Mouse (Mus musculus) heart, embryonic 14.5 days (tissue): ENCODE results near the gene Evi2a. TPM values are rescaled to one million over a fixed set of nuclear protein-coding genes. Genes with fewer than 3 reads are reported as not detected.

Source experiments
- ATAC-seq: fragments of 200-750 bp; cut with Nextera tagmentation; 2 replicates; pipeline ENCODE4 v1.8.0; 2017; ENCODE audit warnings: low read depth, moderate TSS enrichment; ENCODE audit not compliant: insufficient number of reproducible peaks, insufficient read depth, low FRiP score
- H3K27ac ChIP-seq, 2 experiments: fragments of 200-500 bp in 1 of 2; fragments of 300-500 bp in 1 of 2; sonication (generic) in 1 of 2; replicated peaks in 1 of 2; 2 replicates each; pipeline ENCODE4 v1.5.1; 2012 to 2014; ENCODE audit warnings: low read depth in 2 of 2, low read length in 2 of 2, control low read depth in 1 of 2, mild to moderate bottlenecking in 1 of 2, mixed read lengths in 1 of 2; ENCODE audit not compliant: control insufficient read depth in 1 of 2, insufficient read depth in 1 of 2
- H3K27me3 ChIP-seq: fragments of 300-500 bp; sonication (generic); 2 replicates; pipeline ENCODE4 v1.6.1; 2014; ENCODE audit warnings: mild to moderate bottlenecking, low read length, control low read depth; ENCODE audit not compliant: control insufficient read depth, insufficient read depth
- H3K36me3 ChIP-seq: fragments of 300-500 bp; sonication (generic); 2 replicates; pipeline ENCODE4 v1.6.1; 2014; ENCODE audit warnings: mild to moderate bottlenecking, control low read depth, low read length, mixed read lengths; ENCODE audit not compliant: control insufficient read depth, insufficient read depth
- H3K4me1 ChIP-seq, 2 experiments: fragments of 200-500 bp in 1 of 2; fragments of 300-500 bp in 1 of 2; sonication (generic) in 1 of 2; 2 replicates each; pipeline ENCODE4 v1.6.1; 2012 to 2014; ENCODE audit warnings: low read length in 2 of 2, control low read depth in 1 of 2, mixed read lengths in 1 of 2; ENCODE audit not compliant: control insufficient read depth in 2 of 2, insufficient read depth in 2 of 2
- H3K4me2 ChIP-seq: fragments of 300-500 bp; sonication (generic); 2 replicates; pipeline ENCODE4 v1.6.1; 2014; ENCODE audit warnings: mild to moderate bottlenecking, low read length
- H3K4me3 ChIP-seq, 2 experiments: fragments of 200-500 bp in 1 of 2; fragments of 300-500 bp in 1 of 2; sonication (generic) in 1 of 2; 2 replicates each; pipeline ENCODE4 v1.5.1; 2012 to 2014; ENCODE audit warnings: low read length in 2 of 2, mild to moderate bottlenecking in 2 of 2, control low read depth in 1 of 2, low read depth in 1 of 2, moderate library complexity in 1 of 2; ENCODE audit not compliant: control insufficient read depth in 1 of 2, insufficient read depth in 1 of 2
- H3K9ac ChIP-seq: fragments of 300-500 bp; sonication (generic); 2 replicates; pipeline ENCODE4 v1.6.1; 2014; ENCODE audit warnings: mild to moderate bottlenecking, low read length
- H3K9me3 ChIP-seq: fragments of 300-500 bp; sonication (generic); 2 replicates; pipeline ENCODE4 v1.6.1; 2016; ENCODE audit warnings: low read length, control low read depth; ENCODE audit not compliant: control insufficient read depth
- WGBS: fragments of 180-500 bp; shearing (Covaris S2); extraction: QIAGEN DNeasy Blood & Tissue Kit; methylation state at CpG from one replicate; pipeline ENCODE4 v1.1.7; 2014; 5-methylcytosine and 5-hydroxymethylcytosine counted together
- polyA plus RNA-seq: library from polyadenylated mRNA; unstranded; fragments of >200 nt; fragmentation: Nextera tagmentation; extraction: Ambion mirVana; gene quantifications from 2 replicates; pipeline ENCODE4 v1.2.1, GENCODE M21; 2014

Evi2a gene
- polyA plus RNA-seq, 1 experiment from 2014 or later: 3.0 TPM

GRCm38 (mm10) chr11:79526549-79526948 lies 3.9 kb downstream of the Evi2a start:
- no peak overlapping the region for H3K4me2 ChIP-seq
- no peak overlapping the region for H3K4me3 ChIP-seq
- H3K4me1 ChIP-seq: peaks cover 6 to 10% of the 10 kb centered on the region in 2 experiments; a peak in 3 of 4 replicates
- 75% methylated on average over 3 of the region's 3 CpGs for WGBS
- H3K36me3 ChIP-seq: peaks cover 19% of the 10 kb centered on the region
- no peaks in the 10 kb centered on the region for H3K27me3 ChIP-seq
- H3K27ac ChIP-seq: no peak overlapping the region
- H3K9ac ChIP-seq: no peak overlapping the region
- ATAC-seq: no peak
- H3K9me3 ChIP-seq: no peaks in the 10 kb centered on the region

GRCm38 (mm10) chr11:79524310-79524575 lies 6.2 kb downstream of the Evi2a start:
- H3K36me3 ChIP-seq: peaks cover 10% of the 10 kb centered on the region
- H3K27ac ChIP-seq: no peak overlapping the region
- 90% methylated on average over 1 of the region's 1 CpGs for WGBS
- no peaks in the 10 kb centered on the region for H3K9me3 ChIP-seq
- ATAC-seq: no peak
- H3K4me1 ChIP-seq: peaks cover 6 to 10% of the 10 kb centered on the region in 2 experiments; a peak in 3 of 4 replicates
- no peak overlapping the region for H3K4me3 ChIP-seq
- H3K27me3 ChIP-seq: no peaks in the 10 kb centered on the region
- no peak overlapping the region for H3K9ac ChIP-seq
- no peak overlapping the region for H3K4me2 ChIP-seq

- WGBS: 69% methylated on average over 10 of the region's 10 CpGs
- no peaks in the 10 kb centered on the region for H3K9me3 ChIP-seq
- no peak within 1 kb of the TSS for H3K27ac ChIP-seq
- H3K4me3 ChIP-seq: no peak within 1 kb of the TSS
- no peaks in the 10 kb centered on the region for H3K27me3 ChIP-seq
- no peak within 1 kb of the TSS for H3K9ac ChIP-seq
- peaks cover 6 to 10% of the 10 kb centered on the region in 2 experiments; a peak in 3 of 4 replicates for H3K4me1 ChIP-seq
- ATAC-seq: no peak
- no peak within 1 kb of the TSS for H3K4me2 ChIP-seq
- H3K36me3 ChIP-seq: peaks cover 8% of the 10 kb centered on the region; the same call in 1 of the 2 replicates
Observed at GRCm38 (mm10) chr11:79523560-79524309, 6.7 kb downstream of the Evi2a start, which contains the start of gene Evi2b. TSS of gene Evi2b (minus strand) at chr11:79523762.

- Histone ChIP-seq H3K27me3 (no peaks in the 10 kb centered on the region), H3K4me1 (peaks cover 6 to 10% of the 10 kb centered on the region in 2 experiments; a peak in 3 of 4 replicates), H3K9ac (no peak overlapping the region), H3K4me2 (no peak overlapping the region), H3K9me3 (no peaks in the 10 kb centered on the region), H3K36me3 (peaks cover 3% of the 10 kb centered on the region; the same call in 1 of the 2 replicates), H3K4me3 (no peak overlapping the region), H3K27ac (no peak overlapping the region)
- WGBS: 84% methylated on average over 1 of the region's 1 CpGs
- no peak for ATAC-seq
Observed at GRCm38 (mm10) chr11:79522944-79523343, 7.5 kb downstream of the Evi2a start.

- Histone ChIP-seq H3K36me3 (0 out of 2 replicates have a peak, but pooled peaks cover 3% of the 10 kb centered on the region), H3K4me1 (peaks cover under 1 to 4% of the 10 kb centered on the region in 2 experiments; a peak in 3 of 4 replicates), H3K27ac (no peak overlapping the region), H3K4me2 (no peak overlapping the region), H3K9ac (no peak overlapping the region), H3K4me3 (no peak overlapping the region), H3K9me3 (no peaks in the 10 kb centered on the region), H3K27me3 (no peaks in the 10 kb centered on the region)
- ATAC-seq: no peak
Observed at GRCm38 (mm10) chr11:79521930-79522329, 8.5 kb downstream of the Evi2a start.

- H3K27me3 ChIP-seq: no peaks in the 10 kb centered on the region
- ATAC-seq: no peak
- H3K4me3 ChIP-seq: no peak overlapping the region
- no peak overlapping the region for H3K9ac ChIP-seq
- H3K9me3 ChIP-seq: no peaks in the 10 kb centered on the region
- no peaks in the 10 kb centered on the region; a peak in 1 of 4 replicates for H3K4me1 ChIP-seq
- H3K36me3 ChIP-seq: 0 out of 2 replicates have a peak, but pooled peaks cover 3% of the 10 kb centered on the region
- H3K27ac ChIP-seq: no peak overlapping the region
- no peak overlapping the region for H3K4me2 ChIP-seq
Observed at GRCm38 (mm10) chr11:79520772-79521171, 9.6 kb downstream of the Evi2a start.

GRCm38 (mm10) chr11:79519878-79520291 lies 10.5 kb downstream of the Evi2a start:
- Histone ChIP-seq H3K36me3 (0 out of 2 replicates have a peak, but pooled peaks cover 3% of the 10 kb centered on the region), H3K27ac (no peak overlapping the region), H3K4me3 (no peak overlapping the region), H3K4me2 (no peak overlapping the region), H3K9me3 (no peaks in the 10 kb centered on the region), H3K4me1 (no peaks in the 10 kb centered on the region; a peak in 1 of 4 replicates), H3K27me3 (no peaks in the 10 kb centered on the region), H3K9ac (no peak overlapping the region)
- WGBS: 71% methylated on average over 1 of the region's 1 CpGs
- no peak for ATAC-seq
